Mouse (Mus musculus) C2C12 (cell line): ENCODE measurements around the gene 4930535I16Rik.

Source experiments
- CTCF ChIP-seq: IDR thresholded peaks from one replicate; pipeline ENCODE4 v1.5.1; 2011; ENCODE audit not compliant: control insufficient read depth, insufficient read depth, insufficient read length
- FOSL1 ChIP-seq: IDR thresholded peaks from one replicate; pipeline ENCODE4 v1.8.0; 2011; ENCODE audit warnings: mild to moderate bottlenecking, low read length; ENCODE audit not compliant: poor library complexity, insufficient read depth, severe bottlenecking
- USF1 ChIP-seq: IDR thresholded peaks from one replicate; pipeline ENCODE4 v1.6.1; 2011; ENCODE audit warnings: low read depth, mild to moderate bottlenecking, control low read depth, moderate library complexity

DNA sequence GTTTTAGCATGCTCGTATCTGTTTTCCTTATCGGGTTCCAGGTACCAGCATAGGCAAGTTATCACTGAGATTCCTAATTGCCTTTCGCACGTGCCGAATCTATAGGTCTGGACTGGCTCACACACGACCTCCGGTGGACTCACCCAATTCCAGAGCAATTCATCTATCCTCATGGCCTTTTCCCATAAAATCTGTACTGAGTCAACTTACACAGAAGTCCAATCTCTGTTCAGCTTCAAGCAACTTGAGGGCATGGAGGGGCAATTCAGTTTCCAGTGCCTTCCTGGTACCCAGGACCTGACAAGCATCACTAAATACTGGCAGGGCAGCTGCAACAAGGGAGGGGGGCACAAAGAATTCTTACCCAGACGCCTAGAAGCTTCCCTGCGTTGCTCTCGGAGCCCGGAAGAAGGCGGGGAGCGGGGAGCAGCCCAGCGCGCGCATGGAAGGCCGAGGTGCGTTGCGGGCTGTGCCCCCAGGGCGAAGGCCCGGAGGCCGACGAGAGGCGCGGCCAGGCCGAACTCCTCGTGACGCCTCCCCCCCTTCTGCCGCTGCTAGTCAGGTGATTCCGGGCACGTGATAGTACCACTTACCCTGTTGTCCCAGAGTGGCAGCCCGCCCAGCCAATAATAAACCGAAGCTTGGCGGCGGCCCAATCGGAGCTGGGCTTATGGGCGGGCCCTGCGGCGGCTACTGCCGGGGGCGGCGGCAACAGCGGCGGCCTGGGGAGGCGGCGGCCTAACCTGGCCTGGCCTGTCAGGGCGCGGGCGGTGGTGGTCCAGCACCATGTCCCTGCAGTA is 874 bp downstream of the 4930535I16Rik start, which contains the start of gene Rragc:
- no peak for TF ChIP-seq CTCF
- no peak for TF ChIP-seq FOSL1
- peak; percentile 96 for TF ChIP-seq USF1
